Mouse (Mus musculus) intestine, postnatal 0 days (tissue): Measurements from ENCODE around the gene Prnd. TPM values are rescaled to one million over a fixed set of nuclear protein-coding genes. Genes with fewer than 3 reads are reported as not detected.
A peak's percentile ranks its signal among the peaks of the same experiment; 100 is the strongest.

Source experiments
- ATAC-seq: fragments of 200-750 bp; cut with Nextera tagmentation; 2 replicates; pipeline ENCODE4 v1.8.0; 2017; ENCODE audit warnings: mild to moderate bottlenecking, moderate TSS enrichment, moderate library complexity
- H3K27ac ChIP-seq: fragments of 300-500 bp; sonication (generic); 2 replicates; pipeline ENCODE4 v1.5.1; 2014; ENCODE audit warnings: mild to moderate bottlenecking, low read depth, low read length, moderate library complexity
- H3K27me3 ChIP-seq: fragments of 300-500 bp; sonication (generic); replicated peaks from 2 replicates; pipeline ENCODE4 v1.6.1; 2014; ENCODE audit warnings: low read length, mixed read lengths; ENCODE audit not compliant: control insufficient read depth, insufficient read depth
- H3K36me3 ChIP-seq: fragments of 300-500 bp; sonication (generic); 2 replicates; pipeline ENCODE4 v1.6.1; 2014; ENCODE audit warnings: mild to moderate bottlenecking, moderate library complexity; ENCODE audit not compliant: control insufficient read depth, insufficient read depth
- H3K4me1 ChIP-seq: fragments of 300-500 bp; sonication (generic); replicated peaks from 2 replicates; pipeline ENCODE4 v1.6.1; 2014; ENCODE audit warnings: antibody characterized with exemption, low read length, mixed read lengths; ENCODE audit not compliant: control insufficient read depth, insufficient read depth
- H3K4me2 ChIP-seq: fragments of 300-500 bp; sonication (generic); replicated peaks from 2 replicates; pipeline ENCODE4 v1.6.1; 2014; ENCODE audit warnings: low read depth, mild to moderate bottlenecking, moderate library complexity
- H3K4me3 ChIP-seq: fragments of 300-500 bp; sonication (generic); 2 replicates; pipeline ENCODE4 v1.5.1; 2014; ENCODE audit warnings: low read depth, low read length
- H3K9ac ChIP-seq: fragments of 300-500 bp; sonication (generic); 2 replicates; pipeline ENCODE4 v1.6.1; 2014; ENCODE audit warnings: mild to moderate bottlenecking, low read depth, low read length
- H3K9me3 ChIP-seq: fragments of 300-500 bp; sonication (generic); 2 replicates; pipeline ENCODE4 v1.6.1; 2016; ENCODE audit warnings: mixed run types; ENCODE audit not compliant: control insufficient read depth
- CTCF ChIP-seq: sonication (generic); IDR thresholded peaks from 2 replicates; pipeline ENCODE4 v1.5.1; 2016; ENCODE audit warnings: low read depth, mild to moderate bottlenecking, control low read depth, antibody characterized with exemption, moderate library complexity
- WGBS: fragments of 180-500 bp; shearing (Covaris S2); extraction: QIAGEN DNeasy Blood & Tissue Kit; methylation state at CpG from one replicate; pipeline ENCODE4 v1.1.7; 2014; 5-methylcytosine and 5-hydroxymethylcytosine counted together
- polyA plus RNA-seq: library from polyadenylated mRNA; unstranded; fragments of >200 nt; fragmentation: Nextera tagmentation; extraction: Ambion mirVana; gene quantifications from 2 replicates; pipeline ENCODE4 v1.2.1, GENCODE M21; 2015

The Prnd gene
- polyA plus RNA-seq, 1 experiment from 2014 or later, result 12.2 TPM

DNA sequence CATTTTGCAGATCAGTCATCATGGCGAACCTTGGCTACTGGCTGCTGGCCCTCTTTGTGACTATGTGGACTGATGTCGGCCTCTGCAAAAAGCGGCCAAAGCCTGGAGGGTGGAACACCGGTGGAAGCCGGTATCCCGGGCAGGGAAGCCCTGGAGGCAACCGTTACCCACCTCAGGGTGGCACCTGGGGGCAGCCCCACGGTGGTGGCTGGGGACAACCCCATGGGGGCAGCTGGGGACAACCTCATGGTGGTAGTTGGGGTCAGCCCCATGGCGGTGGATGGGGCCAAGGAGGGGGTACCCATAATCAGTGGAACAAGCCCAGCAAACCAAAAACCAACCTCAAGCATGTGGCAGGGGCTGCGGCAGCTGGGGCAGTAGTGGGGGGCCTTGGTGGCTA, 14.3 kb upstream of the Prnd start:
- no peak for ATAC-seq
- Histone ChIP-seq H3K27me3 (no peaks in the 10 kb centered on the region), H3K4me1 (no peaks in the 10 kb centered on the region), H3K9me3 (no peaks in the 10 kb centered on the region), H3K4me3 (no peak overlapping the region), H3K9ac (no peak overlapping the region), H3K4me2 (no peak overlapping the region), H3K27ac (no peak overlapping the region), H3K36me3 (no peaks in the 10 kb centered on the region)
- TF ChIP-seq CTCF, result no peak
- 97% methylated on average over 10 of the region's 10 CpGs for WGBS

DNA sequence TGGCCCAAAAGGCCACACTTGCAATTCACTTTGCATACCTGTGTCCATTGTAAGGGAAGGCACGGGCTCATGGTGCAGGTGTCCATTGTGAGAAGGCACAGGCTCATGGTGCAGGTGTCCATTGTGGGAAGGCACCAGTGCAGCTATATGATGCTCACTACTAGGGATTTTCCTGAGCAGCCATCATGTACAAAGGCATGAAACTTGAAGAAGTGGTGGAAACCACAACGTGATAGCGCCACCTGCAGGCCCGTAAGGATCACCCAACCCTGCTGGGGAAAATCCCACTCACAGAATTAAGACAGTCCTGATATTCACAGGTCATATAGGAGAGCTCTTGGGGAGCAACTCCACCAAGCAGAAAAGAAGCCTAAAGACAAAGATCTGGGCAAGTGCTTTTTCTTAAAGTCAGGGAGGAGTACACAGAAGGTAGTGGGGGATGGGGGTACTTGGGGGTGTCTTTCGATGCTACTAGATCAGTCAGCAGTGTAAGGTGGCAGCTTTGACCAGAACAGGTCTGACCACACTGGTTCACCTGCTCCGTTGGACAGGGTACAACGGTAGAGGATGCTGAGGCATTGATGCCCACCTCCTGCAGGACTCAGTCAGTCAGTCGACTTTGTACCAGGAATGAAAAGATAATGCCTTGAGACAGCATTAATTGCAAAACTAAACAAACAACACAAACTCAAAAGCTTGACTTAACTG, 11.1 kb upstream of the Prnd start:
- no peak overlapping the region for H3K4me3 ChIP-seq
- no peaks in the 10 kb centered on the region for H3K27me3 ChIP-seq
- H3K9ac ChIP-seq, result no peak overlapping the region
- H3K36me3 ChIP-seq, result no peaks in the 10 kb centered on the region
- WGBS, result 44% methylated on average over 8 of the region's 8 CpGs
- ATAC-seq, result no peak
- H3K27ac ChIP-seq, result no peak overlapping the region
- peak; percentile 85 for TF ChIP-seq CTCF
- no peaks in the 10 kb centered on the region for H3K4me1 ChIP-seq
- H3K4me2 ChIP-seq, result no peak overlapping the region
- H3K9me3 ChIP-seq, result no peaks in the 10 kb centered on the region

DNA sequence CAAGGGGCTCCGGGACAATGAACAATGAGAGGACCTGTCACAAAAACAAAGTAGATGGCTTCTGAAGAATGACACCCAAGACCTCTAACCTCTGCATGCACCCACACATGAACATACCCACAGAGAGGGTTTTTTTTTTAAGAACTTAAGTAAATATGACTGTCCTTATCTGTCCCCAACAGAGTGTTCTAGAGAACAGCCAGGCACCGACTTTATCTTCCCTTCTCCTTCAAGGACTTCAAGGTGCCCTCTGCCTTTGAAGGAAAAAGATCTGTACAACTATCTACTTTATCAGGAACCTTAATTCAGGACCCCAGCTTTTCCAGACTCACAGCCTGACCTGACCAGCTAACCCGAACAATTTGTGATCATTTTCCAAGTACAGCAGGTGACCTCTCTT, 10.2 kb upstream of the Prnd start:
- no peak overlapping the region for H3K27ac ChIP-seq
- H3K9ac ChIP-seq, result no peak overlapping the region
- 60% methylated on average over 3 of the region's 3 CpGs for WGBS
- H3K4me1 ChIP-seq, result no peaks in the 10 kb centered on the region
- no peak for TF ChIP-seq CTCF
- no peak overlapping the region for H3K4me3 ChIP-seq
- no peak overlapping the region for H3K4me2 ChIP-seq
- H3K9me3 ChIP-seq, result no peaks in the 10 kb centered on the region
- no peak for ATAC-seq
- no peaks in the 10 kb centered on the region for H3K27me3 ChIP-seq
- H3K36me3 ChIP-seq, result no peaks in the 10 kb centered on the region

DNA sequence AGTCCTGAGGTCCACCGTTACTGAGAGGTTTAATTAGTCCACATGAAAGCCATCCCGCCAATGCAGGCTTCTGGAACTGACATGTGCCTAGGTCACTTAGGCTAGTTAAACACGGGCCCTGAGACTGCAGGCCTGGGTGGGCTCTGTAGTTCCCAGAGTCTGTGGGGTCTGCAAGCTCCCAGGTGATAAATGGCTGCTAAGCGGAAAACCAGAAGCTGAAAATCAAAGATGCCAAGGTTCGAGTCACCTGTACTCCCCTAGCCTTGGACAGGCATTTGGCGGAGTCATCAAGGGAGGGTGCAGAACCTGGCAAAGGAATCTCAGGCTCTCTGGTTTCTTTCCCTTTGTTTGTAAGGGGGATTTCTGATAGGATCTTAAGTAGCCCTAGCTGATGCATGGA, 9.2 kb upstream of the Prnd start:
- H3K4me3 ChIP-seq, result no peak overlapping the region
- 76% methylated on average over 6 of the region's 6 CpGs for WGBS
- no peak overlapping the region for H3K27ac ChIP-seq
- no peak for ATAC-seq
- H3K9ac ChIP-seq, result no peak overlapping the region
- no peak overlapping the region for H3K4me2 ChIP-seq
- H3K36me3 ChIP-seq, result no peaks in the 10 kb centered on the region
- TF ChIP-seq CTCF, result no peak
- no peaks in the 10 kb centered on the region for H3K4me1 ChIP-seq
- H3K27me3 ChIP-seq, result no peaks in the 10 kb centered on the region
- no peaks in the 10 kb centered on the region for H3K9me3 ChIP-seq

DNA sequence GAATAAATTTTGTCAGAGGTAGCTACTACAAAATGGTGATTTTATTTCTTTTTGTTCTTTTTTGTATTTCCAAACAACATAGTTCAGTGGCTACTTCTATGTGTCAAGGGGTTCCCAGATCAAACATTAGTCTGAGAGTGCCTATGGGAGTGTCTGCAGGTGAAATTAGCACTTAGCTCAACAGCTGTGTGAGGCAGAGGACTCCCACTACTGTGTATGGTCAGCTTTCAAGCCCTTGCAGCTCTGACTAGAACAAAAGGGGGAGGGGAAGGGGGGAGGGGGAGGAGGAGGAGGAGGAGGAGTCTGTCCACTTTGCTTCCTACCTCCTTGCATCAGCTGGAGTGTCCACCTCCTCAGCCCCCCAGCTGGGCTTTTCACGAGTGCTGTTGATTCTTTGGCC, 6.3 kb upstream of the Prnd start:
- no peaks in the 10 kb centered on the region for H3K36me3 ChIP-seq
- no peaks in the 10 kb centered on the region for H3K4me1 ChIP-seq
- 19% methylated on average over 1 of the region's 1 CpGs for WGBS
- no peaks in the 10 kb centered on the region for H3K9me3 ChIP-seq
- no peak for TF ChIP-seq CTCF
- H3K27me3 ChIP-seq, result no peaks in the 10 kb centered on the region
- H3K9ac ChIP-seq, result no peak overlapping the region
- H3K27ac ChIP-seq, result no peak overlapping the region
- no peak overlapping the region for H3K4me3 ChIP-seq
- no peak overlapping the region for H3K4me2 ChIP-seq
- ATAC-seq, result no peak

DNA sequence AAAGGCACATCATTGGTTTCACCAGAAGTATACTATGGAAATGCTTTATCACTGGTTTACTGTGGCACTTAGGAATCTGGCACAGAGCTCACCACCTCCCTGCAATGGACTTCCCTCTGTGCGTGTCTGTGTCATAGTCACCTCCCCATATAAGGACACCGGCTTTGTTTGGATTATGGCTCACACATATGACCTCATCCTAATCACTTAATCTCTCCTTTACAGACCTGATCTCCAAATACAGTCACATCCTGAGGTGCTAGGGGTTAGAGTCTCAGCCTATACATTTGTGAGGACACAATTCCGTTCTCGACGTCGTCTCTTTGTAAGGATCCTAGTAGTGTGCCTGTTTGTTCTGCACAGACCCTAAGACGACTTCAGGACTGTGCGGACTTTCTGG, 5.4 kb upstream of the Prnd start:
- H3K9ac ChIP-seq, result no peak overlapping the region
- no peak overlapping the region for H3K4me2 ChIP-seq
- H3K27me3 ChIP-seq, result no peaks in the 10 kb centered on the region
- WGBS, result 63% methylated on average over 8 of the region's 8 CpGs
- TF ChIP-seq CTCF, result no peak
- H3K27ac ChIP-seq, result no peak overlapping the region
- no peaks in the 10 kb centered on the region for H3K36me3 ChIP-seq
- H3K4me1 ChIP-seq, result no peaks in the 10 kb centered on the region
- no peak overlapping the region for H3K4me3 ChIP-seq
- H3K9me3 ChIP-seq, result no peaks in the 10 kb centered on the region
- no peak for ATAC-seq

DNA sequence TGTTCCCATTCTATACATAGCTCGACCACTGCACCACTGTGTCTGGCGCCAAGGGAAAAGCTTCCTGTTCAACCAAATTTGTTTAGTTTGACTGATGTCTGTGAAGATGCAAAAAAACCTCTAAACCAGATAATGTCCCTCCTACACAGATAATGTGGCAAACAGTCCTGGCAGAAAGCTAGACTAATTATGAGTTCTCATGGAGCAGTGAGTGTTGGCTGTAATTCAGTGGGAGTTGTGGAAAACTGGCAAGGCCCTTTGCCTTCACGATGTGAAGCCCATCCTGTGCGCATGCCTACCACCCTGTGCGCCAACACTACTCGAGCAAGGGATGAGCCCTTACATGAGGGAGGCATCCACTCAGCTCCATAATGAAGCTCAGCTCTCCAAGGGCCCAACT, 4.9 kb upstream of the Prnd start:
- no peak overlapping the region for H3K4me2 ChIP-seq
- H3K27ac ChIP-seq, result no peak overlapping the region
- H3K9me3 ChIP-seq, result no peaks in the 10 kb centered on the region
- H3K9ac ChIP-seq, result no peak overlapping the region
- H3K4me3 ChIP-seq, result no peak overlapping the region
- no peaks in the 10 kb centered on the region; the same call in 1 of the 2 replicates for H3K27me3 ChIP-seq
- ATAC-seq, result no peak
- no peak for TF ChIP-seq CTCF
- no peaks in the 10 kb centered on the region for H3K36me3 ChIP-seq
- no peaks in the 10 kb centered on the region for H3K4me1 ChIP-seq
- 80% methylated on average over 6 of the region's 6 CpGs for WGBS
